Mouse (Mus musculus) stomach, postnatal 0 days (tissue): ENCODE measurements around the gene Cript.

Experiments used
- CTCF ChIP-seq: IDR thresholded peaks from 2 replicates; pipeline ENCODE4 v1.5.1; 2016; ENCODE audit warnings: antibody characterized with exemption, low read depth, mild to moderate bottlenecking, moderate library complexity
- EP300 ChIP-seq: optimal IDR thresholded peaks from 2 replicates; pipeline ENCODE3; 2016; ENCODE audit warnings: antibody characterized with exemption

GRCm38 (mm10) chr17:86997323-86997722 lies 28.0 kb upstream of the Cript start:
- TF ChIP-seq CTCF (no peak), EP300 (no peak)
